ENCODE assay signal across 14 mouse cellular contexts in genomic region chr5:21553685-21554084, GRCm38 (mm10). TPM values are rescaled to one million over a fixed set of nuclear protein-coding genes. Genes with fewer than 3 reads are reported as not detected.
"Had no signal": no experiment of that assay in that cellular context is flagged by ENCODE, and none has a peak within 500 bp of the region (broad histone marks: within the 10 kb centered on the region; RNA-seq: fewer than 3 reads in every experiment).

No protein-coding gene starts in this region.

- H3K27me3 ChIP-seq: limb, embryonic 15.5 days; liver, embryonic 12.5 days; midbrain, embryonic 12.5 days; neural tube, embryonic 13.5 days had no signal

- H3K9ac ChIP-seq: limb, embryonic 15.5 days; liver, embryonic 12.5 days; midbrain, embryonic 12.5 days; neural tube, embryonic 13.5 days had no signal

- H3K4me3 ChIP-seq: limb, embryonic 15.5 days; liver, embryonic 12.5 days; midbrain, embryonic 12.5 days; neural tube, embryonic 13.5 days had no signal

- H3K4me1 ChIP-seq: liver, embryonic 12.5 days; midbrain, embryonic 12.5 days; neural tube, embryonic 13.5 days had no signal

- H3K27ac ChIP-seq: liver, embryonic 12.5 days; midbrain, embryonic 12.5 days; neural tube, embryonic 13.5 days had no signal

- ATAC-seq: intestine, embryonic 16.5 days; liver, embryonic 12.5 days; midbrain, embryonic 16.5 days had no signal

- DNase-seq: kidney, adult 9 months; left cerebral cortex, postnatal 4 days; lung, postnatal 14 days; retina, postnatal 1 day; right cerebral cortex, postnatal 4 days; spleen, adult 18-20 months; thymus, postnatal 36 days had no signal

- H3K36me3 ChIP-seq: liver, embryonic 12.5 days; midbrain, embryonic 12.5 days; neural tube, embryonic 13.5 days had no signal

- H3K9me3 ChIP-seq: limb, embryonic 15.5 days; liver, embryonic 12.5 days; midbrain, embryonic 12.5 days; neural tube, embryonic 13.5 days had no signal

- H3K4me2 ChIP-seq: limb, embryonic 15.5 days; liver, embryonic 12.5 days; midbrain, embryonic 12.5 days; neural tube, embryonic 13.5 days had no signal

RNA-seq across cellular contexts. Expression of gene Lrrc17, which starts 10.3 kb away (rescaled TPM):
- total RNA-seq: megakaryocyte-erythroid progenitor cell, adult 5-6 weeks had no signal
